Mouse (Mus musculus): ENCODE results near the gene Best1. TPM values are rescaled to one million over a fixed set of nuclear protein-coding genes. Genes with fewer than 3 reads are reported as not detected.

Best1 gene
- polyA plus RNA-seq, 1 experiment from 2014 or later: 0.10 TPM

DNA sequence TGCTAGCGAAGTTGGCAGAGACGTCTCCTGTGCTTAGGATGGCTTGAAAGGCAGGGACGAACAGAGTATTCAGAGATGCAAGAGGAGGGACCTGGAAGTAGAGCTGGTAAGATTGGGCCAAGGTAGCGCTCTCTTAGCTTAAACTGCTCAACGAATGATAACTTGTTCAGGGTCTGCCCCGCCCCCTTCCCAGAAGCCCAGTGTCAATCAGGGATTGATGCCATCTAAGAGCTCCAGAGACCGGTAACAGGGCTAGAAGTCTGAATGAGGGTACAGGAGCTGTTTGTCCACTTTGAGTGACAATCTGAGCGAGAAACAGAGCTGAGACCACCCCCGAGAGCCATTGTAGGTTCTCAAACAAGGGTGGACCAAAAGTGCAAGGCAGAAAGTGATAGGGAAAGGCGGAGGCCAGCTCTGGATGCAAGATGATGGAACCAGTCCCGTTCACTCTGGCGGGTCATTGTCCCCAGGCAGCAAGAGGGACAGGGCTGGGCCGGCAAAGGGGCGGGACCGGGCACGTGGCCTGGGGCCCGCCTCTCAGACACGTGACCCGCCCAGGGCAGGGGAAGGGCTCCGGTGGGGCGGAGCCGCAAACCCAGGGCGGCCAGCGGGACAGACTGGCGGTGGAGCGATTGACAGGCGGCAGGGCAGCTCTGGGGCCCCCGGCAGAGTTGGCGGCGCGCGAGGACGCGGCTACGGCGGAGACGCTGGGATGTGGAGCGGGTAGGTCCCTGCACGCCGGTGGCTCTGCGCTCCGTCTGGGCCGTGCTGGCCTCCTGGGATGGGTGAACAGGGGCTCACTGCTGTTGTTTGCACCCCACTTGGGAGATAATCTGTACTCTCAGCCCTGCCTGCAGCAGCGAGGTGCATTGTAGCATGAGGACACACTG lies 16.4 kb upstream of the Best1 start:
- Histone ChIP-seq H3K4me2 (peak overlapping the region; percentile 98), H3K27ac (ENCODE audit: low read depth, low read length) (peak overlapping the region; percentile 83)

DNA sequence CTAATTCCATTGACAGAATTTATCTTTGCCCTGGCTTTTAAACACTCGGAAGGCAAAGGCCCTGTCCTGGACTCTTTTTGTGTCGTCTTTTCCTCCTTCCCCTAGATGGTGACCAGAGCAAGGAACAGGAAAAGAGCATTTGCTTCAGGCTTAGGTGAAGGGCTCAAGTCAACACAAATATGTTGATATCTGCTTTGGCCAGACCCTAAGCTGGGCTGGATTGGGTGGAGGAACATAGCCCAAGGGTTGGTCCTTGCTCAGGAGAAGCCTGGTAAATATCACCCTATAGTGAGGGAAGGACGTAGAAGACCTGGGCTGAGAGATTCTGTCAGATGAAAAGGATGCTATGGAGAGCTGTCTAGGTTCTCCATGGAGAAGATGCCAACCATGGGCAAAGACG lies 14.7 kb upstream of the Best1 start:
- no peak for ATAC-seq (replicated peaks; ENCODE audit: insufficient number of reproducible peaks, low FRiP score, low TSS enrichment)
- Histone ChIP-seq H3K4me3 (ENCODE audit: low read depth, low read length) (peak overlapping the region; percentile 71), H3K9me3 (replicated peaks; ENCODE audit: control insufficient read depth, low read length) (no peaks in the 10 kb centered on the region), H3K4me1 (ENCODE audit: control insufficient read depth, insufficient read depth, low read length) (peaks cover 63% of the 10 kb centered on the region), H3K36me3 (ENCODE audit: control insufficient read depth, insufficient read depth, low read length) (no peaks in the 10 kb centered on the region), H3K9ac (ENCODE audit: low read depth, low read length) (peak overlapping the region; percentile 66; the same call in 1 of the 2 replicates), H3K27ac (ENCODE audit: low read depth, low read length) (peak overlapping the region; percentile 94; the same call in 1 of the 2 replicates), H3K27me3 (ENCODE audit: control insufficient read depth, insufficient read depth, low read length) (no peaks in the 10 kb centered on the region), H3K4me2 (peak overlapping the region; percentile 98)
- 62% methylated on average over 4 of the region's 4 CpGs for WGBS (ENCODE audit: insufficient replicate concordance)

More for the DNA sequence above, 16.4 kb upstream of the Best1 start:
- H3K36me3 ChIP-seq (ENCODE audit: control insufficient read depth, insufficient read depth, low read length): no peaks in the 10 kb centered on the region
- WGBS (ENCODE audit: insufficient replicate concordance): 5% methylated on average over 44 of the region's 44 CpGs
- H3K9me3 ChIP-seq (replicated peaks; ENCODE audit: control insufficient read depth, low read length): no peaks in the 10 kb centered on the region
- H3K9ac ChIP-seq (ENCODE audit: low read depth, low read length): peak overlapping the region; percentile 82
- ATAC-seq (replicated peaks; ENCODE audit: insufficient number of reproducible peaks, low FRiP score, low TSS enrichment): peak; percentile 91
- H3K27me3 ChIP-seq (ENCODE audit: control insufficient read depth, insufficient read depth, low read length): no peaks in the 10 kb centered on the region
- H3K4me1 ChIP-seq (ENCODE audit: control insufficient read depth, insufficient read depth, low read length): peaks cover 70% of the 10 kb centered on the region
- H3K4me3 ChIP-seq (ENCODE audit: low read depth, low read length): peak overlapping the region; percentile 71

DNA sequence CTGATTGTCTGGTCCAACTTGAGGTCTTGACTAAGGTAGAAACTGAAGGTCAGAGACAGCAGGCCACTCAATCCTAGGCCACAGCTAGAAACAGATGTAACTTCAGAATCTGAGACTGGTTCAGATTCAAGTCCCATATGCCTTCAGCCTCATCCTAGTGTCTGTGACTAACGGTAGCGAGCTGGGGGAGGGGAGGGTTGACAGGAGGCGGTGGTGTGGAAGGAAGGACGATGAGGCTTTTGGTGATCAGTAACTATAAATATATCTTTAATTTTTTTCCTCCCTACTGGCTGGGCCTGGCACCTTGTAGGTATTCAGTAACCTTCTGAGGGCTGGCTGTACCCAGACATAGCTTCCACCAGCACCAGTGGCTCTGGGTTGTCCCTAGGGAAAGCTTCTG lies 14.0 kb upstream of the Best1 start:
- peak overlapping the region; percentile 71 for H3K4me3 ChIP-seq (ENCODE audit: low read depth, low read length)

DNA sequence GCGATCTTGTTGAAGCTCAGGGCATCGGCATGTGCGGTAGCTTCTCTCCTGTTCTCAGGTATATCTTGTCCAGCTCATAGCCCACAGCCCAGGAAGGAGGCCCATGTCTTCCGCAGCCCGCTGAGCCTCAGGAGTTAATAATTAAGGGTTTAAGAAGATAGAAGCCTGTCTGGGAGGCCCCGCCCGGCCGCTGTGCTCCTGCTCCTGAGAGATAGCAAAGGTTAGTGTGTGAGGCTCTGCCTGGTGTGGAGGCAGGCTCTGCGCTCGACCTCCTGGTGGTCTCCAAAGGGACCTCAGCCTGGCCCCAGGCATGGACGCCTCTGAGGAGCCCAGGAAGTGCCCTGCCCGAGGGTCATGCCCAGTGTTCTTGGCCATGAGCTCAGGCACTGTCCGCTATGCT lies 13.4 kb upstream of the Best1 start:
- H3K4me3 ChIP-seq (ENCODE audit: low read depth, low read length): peak overlapping the region; percentile 71
- H3K4me1 ChIP-seq (ENCODE audit: control insufficient read depth, insufficient read depth, low read length): peaks cover 60% of the 10 kb centered on the region
- no peaks in the 10 kb centered on the region for H3K9me3 ChIP-seq (replicated peaks; ENCODE audit: control insufficient read depth, low read length)
- H3K27me3 ChIP-seq (ENCODE audit: control insufficient read depth, insufficient read depth, low read length): no peaks in the 10 kb centered on the region
- peak overlapping the region; percentile 66 for H3K9ac ChIP-seq (ENCODE audit: low read depth, low read length)
- 43% methylated on average over 13 of the region's 13 CpGs for WGBS (ENCODE audit: insufficient replicate concordance)
- H3K4me2 ChIP-seq: peak overlapping the region; percentile 98
- no peaks in the 10 kb centered on the region for H3K36me3 ChIP-seq (ENCODE audit: control insufficient read depth, insufficient read depth, low read length)
- ATAC-seq (replicated peaks; ENCODE audit: insufficient number of reproducible peaks, low FRiP score, low TSS enrichment): peak; percentile 39; the same call in 1 of the 2 replicates
- peak overlapping the region; percentile 94 for H3K27ac ChIP-seq (ENCODE audit: low read depth, low read length)

More for the DNA sequence above, 14.0 kb upstream of the Best1 start:
- 54% methylated on average over 4 of the region's 4 CpGs for WGBS (ENCODE audit: insufficient replicate concordance)
- H3K9ac ChIP-seq (ENCODE audit: low read depth, low read length): peak overlapping the region; percentile 66
- H3K27ac ChIP-seq (ENCODE audit: low read depth, low read length): peak overlapping the region; percentile 94
- H3K4me1 ChIP-seq (ENCODE audit: control insufficient read depth, insufficient read depth, low read length): peaks cover 60% of the 10 kb centered on the region
- no peaks in the 10 kb centered on the region for H3K27me3 ChIP-seq (ENCODE audit: control insufficient read depth, insufficient read depth, low read length)
- H3K4me2 ChIP-seq: peak overlapping the region; percentile 98
- no peak for ATAC-seq (replicated peaks; ENCODE audit: insufficient number of reproducible peaks, low FRiP score, low TSS enrichment)
- H3K9me3 ChIP-seq (replicated peaks; ENCODE audit: control insufficient read depth, low read length): no peaks in the 10 kb centered on the region
- no peaks in the 10 kb centered on the region for H3K36me3 ChIP-seq (ENCODE audit: control insufficient read depth, insufficient read depth, low read length)

- 14% methylated on average over 5 of the region's 5 CpGs for WGBS (ENCODE audit: insufficient replicate concordance)
- Histone ChIP-seq H3K9me3 (replicated peaks; ENCODE audit: control insufficient read depth, low read length) (no peaks in the 10 kb centered on the region), H3K9ac (ENCODE audit: low read depth, low read length) (peak overlapping the region; percentile 16; the same call in 1 of the 2 replicates), H3K36me3 (ENCODE audit: control insufficient read depth, insufficient read depth, low read length) (no peaks in the 10 kb centered on the region), H3K27me3 (ENCODE audit: control insufficient read depth, insufficient read depth, low read length) (no peaks in the 10 kb centered on the region), H3K4me3 (ENCODE audit: low read depth, low read length) (no peak overlapping the region), H3K4me1 (ENCODE audit: control insufficient read depth, insufficient read depth, low read length) (peaks cover 51% of the 10 kb centered on the region), H3K27ac (ENCODE audit: low read depth, low read length) (peak overlapping the region; percentile 94), H3K4me2 (peak overlapping the region; percentile 52)
- peak; percentile 78 for ATAC-seq (replicated peaks; ENCODE audit: insufficient number of reproducible peaks, low FRiP score, low TSS enrichment)
Measured at GRCm38 (mm10) chr19:10013913-10014312, 12.5 kb upstream of the Best1 start.

DNA sequence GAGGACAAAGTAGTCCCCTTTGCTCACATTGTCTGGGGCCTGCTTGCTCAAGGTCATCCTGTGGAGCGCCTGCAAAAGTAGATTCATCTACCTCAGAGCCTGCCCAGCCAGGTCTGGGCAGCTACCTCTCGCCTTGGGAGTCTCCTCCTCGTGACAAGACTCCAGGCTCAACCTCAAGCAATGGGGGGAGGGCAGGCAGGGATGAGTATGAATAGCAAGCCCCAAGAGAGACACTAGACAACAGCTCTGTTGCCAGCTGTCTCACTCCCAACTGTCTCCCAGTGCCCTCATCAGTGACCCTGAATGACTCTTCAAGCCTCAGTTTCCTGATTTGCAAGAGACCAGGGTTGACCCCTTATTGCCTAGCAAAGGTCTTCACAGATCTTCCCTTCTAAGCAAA lies 11.9 kb upstream of the Best1 start:
- no peaks in the 10 kb centered on the region for H3K27me3 ChIP-seq (ENCODE audit: control insufficient read depth, insufficient read depth, low read length)
- no peak for ATAC-seq (replicated peaks; ENCODE audit: insufficient number of reproducible peaks, low FRiP score, low TSS enrichment)
- peaks cover 46% of the 10 kb centered on the region for H3K4me1 ChIP-seq (ENCODE audit: control insufficient read depth, insufficient read depth, low read length)
- H3K9ac ChIP-seq (ENCODE audit: low read depth, low read length): peak overlapping the region; percentile 57; the same call in 1 of the 2 replicates
- peak overlapping the region; percentile 31 for H3K4me2 ChIP-seq
- 18% methylated on average over 3 of the region's 3 CpGs for WGBS (ENCODE audit: insufficient replicate concordance)
- H3K9me3 ChIP-seq (replicated peaks; ENCODE audit: control insufficient read depth, low read length): no peaks in the 10 kb centered on the region
- no peaks in the 10 kb centered on the region for H3K36me3 ChIP-seq (ENCODE audit: control insufficient read depth, insufficient read depth, low read length)
- no peak overlapping the region for H3K4me3 ChIP-seq (ENCODE audit: low read depth, low read length)
- peak overlapping the region; percentile 94 for H3K27ac ChIP-seq (ENCODE audit: low read depth, low read length)

- Histone ChIP-seq H3K9me3 (replicated peaks; ENCODE audit: control insufficient read depth, low read length) (no peaks in the 10 kb centered on the region), H3K27me3 (ENCODE audit: control insufficient read depth, insufficient read depth, low read length) (no peaks in the 10 kb centered on the region), H3K36me3 (ENCODE audit: control insufficient read depth, insufficient read depth, low read length) (no peaks in the 10 kb centered on the region), H3K27ac (ENCODE audit: low read depth, low read length) (peak overlapping the region; percentile 94), H3K4me2 (no peak overlapping the region), H3K4me3 (ENCODE audit: low read depth, low read length) (no peak overlapping the region), H3K4me1 (ENCODE audit: control insufficient read depth, insufficient read depth, low read length) (peaks cover 44% of the 10 kb centered on the region), H3K9ac (ENCODE audit: low read depth, low read length) (peak overlapping the region; percentile 57; the same call in 1 of the 2 replicates)
- peak; percentile 28 for ATAC-seq (replicated peaks; ENCODE audit: insufficient number of reproducible peaks, low FRiP score, low TSS enrichment)
- WGBS (ENCODE audit: insufficient replicate concordance): 15% methylated on average over 6 of the region's 6 CpGs
Measured at GRCm38 (mm10) chr19:10012827-10013278, 11.4 kb upstream of the Best1 start.

DNA sequence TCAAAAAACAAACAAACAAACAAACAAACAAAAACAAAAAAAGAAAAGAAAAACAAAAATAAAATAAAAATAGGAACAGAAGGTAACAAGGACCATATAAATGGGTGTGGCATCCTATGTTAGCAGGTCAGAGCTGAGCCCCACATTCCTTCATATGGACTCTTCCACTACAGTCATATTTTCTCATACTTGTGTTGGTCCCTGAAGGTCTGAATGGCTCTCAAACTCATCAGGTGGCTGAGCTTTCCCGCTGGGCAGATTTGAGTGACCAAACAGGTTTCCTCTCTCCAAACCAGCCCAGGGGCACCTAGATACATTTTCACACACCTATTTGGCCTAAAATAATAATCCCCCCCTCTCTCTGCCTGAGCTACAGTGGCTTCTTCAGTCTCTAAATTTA lies 10.0 kb upstream of the Best1 start:
- H3K9ac ChIP-seq (ENCODE audit: low read depth, low read length): no peak overlapping the region
- H3K4me1 ChIP-seq (ENCODE audit: control insufficient read depth, insufficient read depth, low read length): peaks cover 35% of the 10 kb centered on the region
- H3K9me3 ChIP-seq (replicated peaks; ENCODE audit: control insufficient read depth, low read length): no peaks in the 10 kb centered on the region
- H3K36me3 ChIP-seq (ENCODE audit: control insufficient read depth, insufficient read depth, low read length): no peaks in the 10 kb centered on the region
- WGBS (ENCODE audit: insufficient replicate concordance): 83% methylated on average over 1 of the region's 1 CpGs
- H3K4me3 ChIP-seq (ENCODE audit: low read depth, low read length): no peak overlapping the region
- H3K4me2 ChIP-seq: no peak overlapping the region
- no peaks in the 10 kb centered on the region for H3K27me3 ChIP-seq (ENCODE audit: control insufficient read depth, insufficient read depth, low read length)
- no peak overlapping the region for H3K27ac ChIP-seq (ENCODE audit: low read depth, low read length)
- ATAC-seq (replicated peaks; ENCODE audit: insufficient number of reproducible peaks, low FRiP score, low TSS enrichment): no peak

Measured in heart, embryonic 11.5 days (tissue).